Mouse (Mus musculus): ENCODE results near the gene Cdh13.

- TF ChIP-seq POLR2A (IDR thresholded peaks at IDR 0.05; ENCODE audit: control insufficient read depth, low read depth, low read length) (no peak), CTCF (IDR thresholded peaks at IDR 0.05; ENCODE audit: control insufficient read depth, insufficient read depth, insufficient replicate concordance, low read depth, low read length) (no peak)
Observed at GRCm38 (mm10) chr8:118754119-118754518, 470.6 kb downstream of the Cdh13 start.
